Mouse (Mus musculus) bone marrow macrophage, adult 2 months (primary cell): ENCODE measurements at regions not wholly inside any gene's neighbourhood (a gene's known extent, or its start where the extent isn't known, plus 50 kb on each side); places are given as distances from the start of the nearest gene placed in this dataset.

ENCODE experiments used
- H3K27ac ChIP-seq: 2 replicates; pipeline ENCODE4 v1.5.1; 2012; ENCODE audit warnings: low read depth, low read length; ENCODE audit not compliant: insufficient read depth
- H3K4me1 ChIP-seq: 2 replicates; pipeline ENCODE4 v1.6.1; 2012; ENCODE audit warnings: low read length; ENCODE audit not compliant: control insufficient read depth, insufficient read depth
- H3K4me3 ChIP-seq: 2 replicates; pipeline ENCODE4 v1.5.1; 2012; ENCODE audit warnings: mild to moderate bottlenecking, low read length, moderate library complexity; ENCODE audit not compliant: insufficient read depth
- CTCF ChIP-seq: IDR thresholded peaks from 2 replicates; pipeline ENCODE4 v1.5.1; 2012; ENCODE audit warnings: low read depth, mild to moderate bottlenecking, low read length, moderate library complexity
- POLR2A ChIP-seq: IDR thresholded peaks from 2 replicates; pipeline ENCODE4 v1.6.1; 2012; ENCODE audit warnings: mild to moderate bottlenecking, low read depth, low read length, borderline replicate concordance

GRCm38 (mm10) chr9:23037513-23037914, 185.4 kb upstream of the Bmper start:
- TF ChIP-seq POLR2A (no peak), CTCF (no peak)
- H3K4me3 ChIP-seq, result no peak overlapping the region
- no peaks in the 10 kb centered on the region for H3K4me1 ChIP-seq
- H3K27ac ChIP-seq, result no peak overlapping the region

DNA sequence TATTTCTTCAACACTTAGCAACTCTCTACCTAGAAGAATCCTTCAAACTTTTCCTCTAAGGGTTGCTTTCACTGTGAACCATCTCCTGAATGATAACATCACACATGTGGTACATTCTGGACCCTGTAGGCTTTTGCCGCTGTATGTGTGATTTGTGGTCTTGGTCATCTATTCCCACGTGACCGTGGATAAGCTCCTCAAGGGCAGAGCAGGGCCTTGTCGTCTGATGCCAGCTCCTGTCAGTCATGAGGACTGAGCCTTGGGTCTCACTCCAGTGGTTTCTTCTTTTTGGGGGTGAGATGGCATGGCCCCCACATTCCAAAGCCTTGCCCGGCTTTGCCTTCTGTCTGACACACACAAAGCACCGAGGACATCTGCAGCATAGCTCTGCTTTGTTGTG, 183.3 kb upstream of the Bmper start:
- Histone ChIP-seq H3K27ac (no peak overlapping the region), H3K4me1 (no peaks in the 10 kb centered on the region), H3K4me3 (no peak overlapping the region)
- TF ChIP-seq POLR2A (no peak), CTCF (no peak)

- H3K27ac ChIP-seq, result no peak overlapping the region
- H3K4me1 ChIP-seq, result no peaks in the 10 kb centered on the region
- no peak for TF ChIP-seq POLR2A
- no peak for TF ChIP-seq CTCF
- H3K4me3 ChIP-seq, result no peak overlapping the region
Measured at GRCm38 (mm10) chr9:23041025-23041424, 181.9 kb upstream of the Bmper start.

- TF ChIP-seq CTCF (no peak), POLR2A (no peak)
- H3K4me1 ChIP-seq, result no peaks in the 10 kb centered on the region
- no peak overlapping the region for H3K27ac ChIP-seq
- H3K4me3 ChIP-seq, result no peak overlapping the region
Measured at GRCm38 (mm10) chr9:23041537-23042472, 181.1 kb upstream of the Bmper start.

DNA sequence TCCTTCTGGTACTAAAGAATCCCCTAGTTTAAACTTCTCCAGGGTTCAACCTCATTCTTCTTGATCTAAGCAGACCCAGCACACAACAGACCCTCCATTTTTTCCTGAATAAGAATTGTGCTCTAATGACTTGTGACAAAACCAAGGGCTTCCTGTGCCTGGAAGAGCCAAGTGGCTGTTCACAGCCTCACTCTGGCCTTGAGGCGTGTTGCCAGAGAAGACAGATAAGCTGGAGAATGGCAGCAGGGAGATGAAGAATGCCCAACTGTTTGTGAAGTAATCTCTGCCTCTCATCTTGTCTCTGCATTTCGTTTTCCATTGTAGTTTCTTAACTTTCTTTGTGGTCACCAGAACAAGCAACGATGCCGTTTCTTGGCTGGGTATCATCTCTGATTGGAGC, 179.9 kb upstream of the Bmper start:
- no peaks in the 10 kb centered on the region for H3K4me1 ChIP-seq
- no peak overlapping the region for H3K27ac ChIP-seq
- TF ChIP-seq CTCF (no peak), POLR2A (no peak)
- H3K4me3 ChIP-seq, result no peak overlapping the region

DNA sequence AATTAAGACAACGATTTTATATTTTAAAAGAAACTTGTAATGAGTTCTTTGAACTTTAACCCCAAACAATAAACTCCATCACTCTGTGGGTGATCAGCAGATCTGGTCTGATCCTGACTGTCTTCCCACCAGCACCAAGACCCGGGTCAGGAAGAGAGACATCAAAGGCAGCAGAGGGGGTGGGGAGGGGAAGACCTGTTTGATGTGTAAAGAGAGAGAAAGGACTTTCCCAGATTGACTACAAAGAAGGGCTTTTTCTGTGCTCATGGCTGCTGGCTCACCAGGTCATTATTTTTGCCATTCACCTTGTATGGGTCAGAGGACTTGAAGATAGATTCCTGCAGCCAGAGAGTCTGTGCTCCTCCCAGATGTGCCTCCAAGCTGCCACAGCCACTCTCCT, 177.4 kb upstream of the Bmper start:
- H3K4me1 ChIP-seq, result no peaks in the 10 kb centered on the region
- H3K4me3 ChIP-seq, result no peak overlapping the region
- TF ChIP-seq CTCF (no peak), POLR2A (no peak)
- H3K27ac ChIP-seq, result no peak overlapping the region

DNA sequence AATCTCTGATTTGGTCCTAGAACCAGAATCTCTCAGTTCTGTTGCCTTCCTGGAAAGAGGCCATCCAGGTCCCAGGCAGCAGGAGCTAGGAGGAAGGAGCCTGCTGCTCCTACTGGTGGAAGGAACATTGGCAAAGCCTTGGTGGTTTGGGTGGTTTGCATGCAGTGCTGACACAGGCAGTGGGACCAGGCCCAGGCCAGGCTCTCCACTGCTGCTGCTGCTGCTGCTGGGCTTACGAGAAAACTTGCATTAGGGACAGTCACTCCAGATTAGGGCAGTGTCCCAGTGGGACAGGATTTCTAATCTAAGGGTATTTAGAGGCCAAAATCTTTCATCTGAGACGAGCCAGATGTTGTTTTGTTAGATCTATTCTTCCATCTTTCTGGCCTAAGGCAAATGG, 172.1 kb upstream of the Bmper start:
- Histone ChIP-seq H3K27ac (no peak overlapping the region), H3K4me1 (no peaks in the 10 kb centered on the region), H3K4me3 (no peak overlapping the region)
- TF ChIP-seq POLR2A (no peak), CTCF (no peak)

- Histone ChIP-seq H3K4me1 (no peaks in the 10 kb centered on the region), H3K27ac (no peak overlapping the region), H3K4me3 (no peak overlapping the region)
- no peak for TF ChIP-seq POLR2A
- no peak for TF ChIP-seq CTCF
Measured at GRCm38 (mm10) chr9:23059526-23059925, 163.3 kb upstream of the Bmper start.

DNA sequence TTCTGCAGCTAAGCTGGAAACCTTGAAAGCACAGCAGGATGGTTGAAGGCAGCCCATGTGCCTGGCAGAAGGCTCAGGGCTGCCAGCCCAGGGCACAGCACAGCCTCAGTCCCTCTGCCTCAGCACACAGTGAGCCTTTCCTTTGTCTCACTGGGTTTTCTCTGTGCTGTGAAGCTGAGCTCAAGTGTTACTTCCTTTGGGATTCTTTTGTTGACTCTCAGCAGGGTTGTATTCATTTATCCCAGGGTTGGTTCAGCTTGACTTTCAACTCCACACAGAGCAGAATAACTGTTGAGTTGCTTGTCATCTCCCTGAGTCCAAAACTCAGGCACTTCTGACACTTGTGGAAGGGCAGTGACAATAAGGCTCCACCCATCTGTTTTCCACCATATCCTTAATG, 162.3 kb upstream of the Bmper start:
- no peak overlapping the region for H3K27ac ChIP-seq
- no peak for TF ChIP-seq CTCF
- no peak for TF ChIP-seq POLR2A
- no peaks in the 10 kb centered on the region for H3K4me1 ChIP-seq
- H3K4me3 ChIP-seq, result no peak overlapping the region

- TF ChIP-seq CTCF, result no peak
- TF ChIP-seq POLR2A, result no peak
- no peaks in the 10 kb centered on the region for H3K4me1 ChIP-seq
- H3K4me3 ChIP-seq, result no peak overlapping the region
- no peak overlapping the region for H3K27ac ChIP-seq
Measured at GRCm38 (mm10) chr9:23061179-23061929, 161.5 kb upstream of the Bmper start.
